Mouse (Mus musculus) neural tube, embryonic 13.5 days (tissue): ENCODE results near the gene Pdss1. TPM values are rescaled to one million over a fixed set of nuclear protein-coding genes. Genes with fewer than 3 reads are reported as not detected.
A peak's percentile ranks its signal among the peaks of the same experiment; 100 is the strongest.
"Not testable (repeated sequence)": the region's sequence is repeated elsewhere in the genome, so short reads cannot be mapped to it uniquely, and the experiment has no call there.

Experiments used
- ATAC-seq: fragments of 200-750 bp; cut with Nextera tagmentation; 2 replicates; pipeline ENCODE4 v1.8.0; 2017; ENCODE audit warnings: low read depth, mild to moderate bottlenecking, moderate TSS enrichment, moderate library complexity
- H3K27ac ChIP-seq: fragments of 300-500 bp; sonication (generic); replicated peaks from 2 replicates; pipeline ENCODE4 v1.5.1; 2015; ENCODE audit warnings: moderate library complexity, mild to moderate bottlenecking, inconsistent platforms
- H3K27me3 ChIP-seq: fragments of 300-500 bp; sonication (generic); 2 replicates; pipeline ENCODE4 v1.6.1; 2015; ENCODE audit warnings: mild to moderate bottlenecking, inconsistent platforms
- H3K36me3 ChIP-seq: fragments of 300-500 bp; sonication (generic); 2 replicates; pipeline ENCODE4 v1.6.1; 2015; ENCODE audit warnings: mild to moderate bottlenecking, inconsistent platforms
- H3K4me1 ChIP-seq: fragments of 300-500 bp; sonication (generic); replicated peaks from 2 replicates; pipeline ENCODE4 v1.6.1; 2015; ENCODE audit warnings: inconsistent platforms
- H3K4me2 ChIP-seq: fragments of 300-500 bp; sonication (generic); 2 replicates; pipeline ENCODE4 v1.6.1; 2015; ENCODE audit warnings: inconsistent platforms, mild to moderate bottlenecking, moderate library complexity
- H3K4me3 ChIP-seq: fragments of 300-500 bp; sonication (generic); 2 replicates; pipeline ENCODE4 v1.5.1; 2015; ENCODE audit warnings: mild to moderate bottlenecking, inconsistent platforms
- H3K9ac ChIP-seq: fragments of 300-500 bp; sonication (generic); 2 replicates; pipeline ENCODE4 v1.6.1; 2015; ENCODE audit warnings: moderate library complexity, mild to moderate bottlenecking, inconsistent platforms
- H3K9me3 ChIP-seq: fragments of 300-500 bp; sonication (generic); 2 replicates; pipeline ENCODE4 v1.6.1; 2016; ENCODE audit warnings: inconsistent platforms
- WGBS: fragments of 180-500 bp; shearing (Covaris S2); methylation state at CpG from one replicate; pipeline ENCODE4 v1.1.7; 2015; 5-methylcytosine and 5-hydroxymethylcytosine counted together
- polyA plus RNA-seq: library from polyadenylated mRNA; unstranded; fragments of >200 nt; fragmentation: Nextera tagmentation; extraction: Ambion mirVana; gene quantifications from 2 replicates; pipeline ENCODE4 v1.2.1, GENCODE M21; 2015

Gene Pdss1
- 25.3 and 25.8 TPM in 2 replicates for polyA plus RNA-seq

GRCm38 (mm10) chr2:22895282-22896273, at the start of gene Pdss1:
Gene Pdss1, plus strand, starts transcription at chr2:22895522.
- peak within 1 kb of the TSS; percentile 87 for H3K4me2 ChIP-seq
- under 1% methylated on average over 81 of the region's 81 CpGs for WGBS
- H3K27ac ChIP-seq: peak within 1 kb of the TSS; percentile 90
- ATAC-seq: peak; percentile 99
- H3K9ac ChIP-seq: peak within 1 kb of the TSS; percentile 85
- H3K36me3 ChIP-seq: no peaks in the 10 kb centered on the region
- H3K9me3 ChIP-seq: no peaks in the 10 kb centered on the region
- H3K4me3 ChIP-seq: peak within 1 kb of the TSS; percentile 93
- no peaks in the 10 kb centered on the region for H3K27me3 ChIP-seq
- H3K4me1 ChIP-seq: peaks cover 23% of the 10 kb centered on the region

GRCm38 (mm10) chr2:22851900-22852299, 43.4 kb upstream of the Pdss1 start:
- Histone ChIP-seq H3K27me3 (no peaks in the 10 kb centered on the region), H3K4me3 (no peak overlapping the region), H3K9me3 (no peaks in the 10 kb centered on the region), H3K9ac (no peak overlapping the region), H3K4me2 (no peak overlapping the region), H3K4me1 (no peaks in the 10 kb centered on the region), H3K36me3 (no peaks in the 10 kb centered on the region), H3K27ac (no peak overlapping the region)
- no peak for ATAC-seq
- WGBS: 81% methylated on average over 4 of the region's 4 CpGs

- no peak for ATAC-seq
- no peak overlapping the region for H3K9ac ChIP-seq
- H3K9me3 ChIP-seq: no peaks in the 10 kb centered on the region
- H3K27me3 ChIP-seq: no peaks in the 10 kb centered on the region
- no peaks in the 10 kb centered on the region for H3K36me3 ChIP-seq
- H3K4me2 ChIP-seq: no peak overlapping the region
- 25% methylated on average over 3 of the region's 3 CpGs for WGBS
- no peak overlapping the region for H3K27ac ChIP-seq
- H3K4me1 ChIP-seq: 0 out of 2 replicates have a peak, but pooled peaks cover 4% of the 10 kb centered on the region
- no peak overlapping the region for H3K4me3 ChIP-seq
These were observed 37.8 kb upstream of the Pdss1 start for GRCm38 (mm10) chr2:22857501-22857900.

- Histone ChIP-seq H3K9me3 (no peaks in the 10 kb centered on the region), H3K4me2 (no peak overlapping the region), H3K4me3 (no peak overlapping the region), H3K9ac (no peak overlapping the region), H3K4me1 (0 out of 2 replicates have a peak, but pooled peaks cover 4% of the 10 kb centered on the region), H3K27me3 (no peaks in the 10 kb centered on the region), H3K27ac (no peak overlapping the region), H3K36me3 (no peaks in the 10 kb centered on the region)
- ATAC-seq: no peak
- 85% methylated on average over 2 of the region's 2 CpGs for WGBS
These were observed 33.1 kb upstream of the Pdss1 start for GRCm38 (mm10) chr2:22862194-22862593.

- not testable (repeated sequence) for H3K27ac ChIP-seq, H3K4me2 ChIP-seq, H3K36me3 ChIP-seq, H3K4me3 ChIP-seq, H3K9ac ChIP-seq, H3K4me1 ChIP-seq, H3K27me3 ChIP-seq, H3K9me3 ChIP-seq
- WGBS: 2% methylated on average over 6 of the region's 6 CpGs
- ATAC-seq: peak; percentile 98
These were observed 30.8 kb upstream of the Pdss1 start for GRCm38 (mm10) chr2:22864394-22865037.

GRCm38 (mm10) chr2:22865818-22866217, 29.5 kb upstream of the Pdss1 start:
- H3K27ac ChIP-seq: no peak overlapping the region
- no peak for ATAC-seq
- no peaks in the 10 kb centered on the region for H3K9me3 ChIP-seq
- H3K9ac ChIP-seq: no peak overlapping the region
- H3K36me3 ChIP-seq: no peaks in the 10 kb centered on the region
- no peaks in the 10 kb centered on the region for H3K27me3 ChIP-seq
- no peak overlapping the region for H3K4me2 ChIP-seq
- no peak overlapping the region for H3K4me3 ChIP-seq
- no peaks in the 10 kb centered on the region for H3K4me1 ChIP-seq
- 94% methylated on average over 1 of the region's 1 CpGs for WGBS

GRCm38 (mm10) chr2:22866894-22867424, 28.4 kb upstream of the Pdss1 start:
- 80% methylated on average over 7 of the region's 7 CpGs for WGBS
- H3K4me3 ChIP-seq: no peak overlapping the region

GRCm38 (mm10) chr2:22873159-22873558, 22.2 kb upstream of the Pdss1 start:
- no peak overlapping the region for H3K9ac ChIP-seq

More at GRCm38 (mm10) chr2:22866894-22867424, 28.4 kb upstream of the Pdss1 start:
- no peaks in the 10 kb centered on the region for H3K36me3 ChIP-seq
- H3K9ac ChIP-seq: no peak overlapping the region
- H3K27me3 ChIP-seq: no peaks in the 10 kb centered on the region
- H3K4me2 ChIP-seq: no peak overlapping the region
- no peaks in the 10 kb centered on the region for H3K4me1 ChIP-seq
- no peaks in the 10 kb centered on the region for H3K9me3 ChIP-seq
- ATAC-seq: no peak
- H3K27ac ChIP-seq: no peak overlapping the region

GRCm38 (mm10) chr2:22874628-22875027, 20.7 kb upstream of the Pdss1 start:
- Histone ChIP-seq H3K27me3 (no peaks in the 10 kb centered on the region), H3K9me3 (no peaks in the 10 kb centered on the region), H3K4me1 (no peaks in the 10 kb centered on the region), H3K27ac (no peak overlapping the region), H3K4me3 (no peak overlapping the region), H3K36me3 (no peaks in the 10 kb centered on the region), H3K4me2 (no peak overlapping the region), H3K9ac (no peak overlapping the region)
- 57% methylated on average over 10 of the region's 10 CpGs for WGBS
- no peak for ATAC-seq

More at GRCm38 (mm10) chr2:22873159-22873558, 22.2 kb upstream of the Pdss1 start:
- Histone ChIP-seq H3K27me3 (no peaks in the 10 kb centered on the region), H3K27ac (no peak overlapping the region), H3K4me1 (no peaks in the 10 kb centered on the region), H3K9me3 (no peaks in the 10 kb centered on the region), H3K4me3 (no peak overlapping the region), H3K4me2 (no peak overlapping the region), H3K36me3 (no peaks in the 10 kb centered on the region)
- WGBS: 89% methylated on average over 1 of the region's 1 CpGs
- ATAC-seq: no peak

GRCm38 (mm10) chr2:22876614-22877013, 18.7 kb upstream of the Pdss1 start:
- no peak overlapping the region for H3K4me2 ChIP-seq
- H3K4me3 ChIP-seq: no peak overlapping the region
- WGBS: 91% methylated on average over 3 of the region's 3 CpGs
- H3K4me1 ChIP-seq: no peaks in the 10 kb centered on the region
- no peaks in the 10 kb centered on the region for H3K9me3 ChIP-seq
- no peak for ATAC-seq
- H3K36me3 ChIP-seq: no peaks in the 10 kb centered on the region
- no peaks in the 10 kb centered on the region for H3K27me3 ChIP-seq
- H3K9ac ChIP-seq: no peak overlapping the region
- H3K27ac ChIP-seq: no peak overlapping the region

GRCm38 (mm10) chr2:22878781-22879180, 16.5 kb upstream of the Pdss1 start:
- Histone ChIP-seq H3K9ac (no peak overlapping the region), H3K4me1 (no peaks in the 10 kb centered on the region), H3K9me3 (no peaks in the 10 kb centered on the region), H3K27ac (no peak overlapping the region), H3K4me3 (no peak overlapping the region), H3K36me3 (no peaks in the 10 kb centered on the region), H3K4me2 (no peak overlapping the region), H3K27me3 (no peaks in the 10 kb centered on the region)
- WGBS: 48% methylated on average over 1 of the region's 1 CpGs
- no peak for ATAC-seq

GRCm38 (mm10) chr2:22880726-22881125, 14.6 kb upstream of the Pdss1 start:
- H3K27me3 ChIP-seq, H3K36me3 ChIP-seq, H3K27ac ChIP-seq, ATAC-seq, H3K4me3 ChIP-seq, H3K4me1 ChIP-seq, H3K4me2 ChIP-seq, H3K9ac ChIP-seq, H3K9me3 ChIP-seq: not testable (repeated sequence)
- 88% methylated on average over 3 of the region's 3 CpGs for WGBS
